Mouse (Mus musculus) limb, embryonic 14.5 days (tissue): ENCODE data around the gene Cdk15. TPM values are rescaled to one million over a fixed set of nuclear protein-coding genes. Genes with fewer than 3 reads are reported as not detected.

ENCODE experiments used
- ATAC-seq: fragments of 200-750 bp; cut with Nextera tagmentation; 2 replicates; pipeline ENCODE4 v1.8.0; 2017; ENCODE audit warnings: low read depth, moderate number of reproducible peaks, moderate TSS enrichment; ENCODE audit not compliant: low FRiP score
- DNase-seq: peaks from one replicate; pipeline ENCODE4 v3.0.0-alpha.2; 2015; ENCODE audit warnings: low spot score
- H3K27ac ChIP-seq: fragments of 300-500 bp; sonication (generic); replicated peaks from 2 replicates; pipeline ENCODE4 v1.5.1; 2014; ENCODE audit warnings: low read depth, mild to moderate bottlenecking, low read length, moderate library complexity, mixed read lengths
- H3K27me3 ChIP-seq: fragments of 300-500 bp; sonication (generic); 2 replicates; pipeline ENCODE4 v1.6.1; 2014; ENCODE audit warnings: low read length, mixed read lengths; ENCODE audit not compliant: control insufficient read depth, insufficient read depth
- H3K36me3 ChIP-seq: fragments of 300-500 bp; sonication (generic); 2 replicates; pipeline ENCODE4 v1.6.1; 2014; ENCODE audit warnings: mild to moderate bottlenecking, low read length, moderate library complexity, mixed read lengths; ENCODE audit not compliant: control insufficient read depth, insufficient read depth
- H3K4me1 ChIP-seq: fragments of 300-500 bp; sonication (generic); 2 replicates; pipeline ENCODE4 v1.6.1; 2014; ENCODE audit warnings: antibody characterized with exemption, low read length, mixed read lengths; ENCODE audit not compliant: control insufficient read depth, insufficient read depth
- H3K4me2 ChIP-seq: fragments of 300-500 bp; sonication (generic); replicated peaks from 2 replicates; pipeline ENCODE4 v1.6.1; 2014; ENCODE audit warnings: low read depth, mild to moderate bottlenecking, low read length, moderate library complexity; ENCODE audit not compliant: severe bottlenecking
- H3K4me3 ChIP-seq: fragments of 300-500 bp; sonication (generic); replicated peaks from 2 replicates; pipeline ENCODE4 v1.5.1; 2014; ENCODE audit warnings: low read length
- H3K9ac ChIP-seq: fragments of 300-500 bp; sonication (generic); 2 replicates; pipeline ENCODE4 v1.6.1; 2014; ENCODE audit warnings: mild to moderate bottlenecking, low read depth, low read length, moderate library complexity; ENCODE audit not compliant: severe bottlenecking
- H3K9me3 ChIP-seq: fragments of 300-500 bp; sonication (generic); 2 replicates; pipeline ENCODE4 v1.6.1; 2016; ENCODE audit warnings: low read length; ENCODE audit not compliant: control insufficient read depth
- POLR2A ChIP-seq: fragments of 200-500 bp; IDR thresholded peaks from 2 replicates; pipeline ENCODE4 v1.8.0; 2012; ENCODE audit warnings: inconsistent platforms, mild to moderate bottlenecking, moderate library complexity, borderline replicate concordance; ENCODE audit not compliant: insufficient read depth, insufficient read length; ENCODE audit errors: extremely low read depth
- WGBS: fragments of 180-500 bp; shearing (Covaris S2); extraction: QIAGEN DNeasy Blood & Tissue Kit; methylation state at CpG from one replicate; pipeline ENCODE4 v1.1.7; 2014; 5-methylcytosine and 5-hydroxymethylcytosine counted together
- polyA plus RNA-seq, 2 experiments: library from polyadenylated mRNA; depleted of rRNA in 1 of 2; stranded (reverse) in 1 of 2; unstranded in 1 of 2; fragments of >200 nt; fragmentation: Nextera tagmentation in 1 of 2; extraction: Ambion mirVana in 1 of 2; gene quantifications; 2 replicates each; pipeline versions ENCODE4 v1.2.1 to v1.2.3; 2012 to 2014

The Cdk15 gene
- polyA plus RNA-seq (2012; rRNA removed) = 0.29 and 0.48 TPM in 2 replicates
- 0.34 and 0.54 TPM in 2 replicates for polyA plus RNA-seq (2014; fragmentation: Nextera tagmentation; extraction: Ambion mirVana)

DNA sequence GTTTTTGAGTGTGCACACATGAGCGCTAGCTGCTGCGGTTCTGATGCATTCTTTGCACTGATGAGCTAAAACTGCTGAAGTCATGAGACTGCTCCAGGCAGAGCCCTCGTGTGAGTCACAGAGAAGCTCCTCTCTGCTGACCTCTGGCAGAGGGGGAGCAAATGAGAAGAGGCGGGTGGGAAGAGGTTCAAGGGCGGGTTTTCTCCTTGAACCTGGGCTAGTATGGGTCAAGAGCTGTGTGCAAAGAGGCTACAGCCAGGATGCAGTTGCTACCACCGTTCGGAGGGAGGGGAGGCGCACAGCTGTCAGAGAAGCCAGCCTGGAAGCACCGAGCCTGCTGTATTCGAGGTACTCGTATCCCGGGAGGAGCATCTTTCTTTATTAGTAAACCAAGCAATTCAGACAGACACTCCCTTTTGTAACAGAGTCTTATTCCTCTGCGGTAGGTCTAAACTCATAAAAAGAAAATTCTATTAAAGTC lies at the start of gene Cdk15:
Cdk15 (plus strand) TSS at position 156 of the 481 bp plus-strand sequence.
- H3K27ac ChIP-seq = no peak within 1 kb of the TSS
- H3K4me3 ChIP-seq = no peak within 1 kb of the TSS

DNA sequence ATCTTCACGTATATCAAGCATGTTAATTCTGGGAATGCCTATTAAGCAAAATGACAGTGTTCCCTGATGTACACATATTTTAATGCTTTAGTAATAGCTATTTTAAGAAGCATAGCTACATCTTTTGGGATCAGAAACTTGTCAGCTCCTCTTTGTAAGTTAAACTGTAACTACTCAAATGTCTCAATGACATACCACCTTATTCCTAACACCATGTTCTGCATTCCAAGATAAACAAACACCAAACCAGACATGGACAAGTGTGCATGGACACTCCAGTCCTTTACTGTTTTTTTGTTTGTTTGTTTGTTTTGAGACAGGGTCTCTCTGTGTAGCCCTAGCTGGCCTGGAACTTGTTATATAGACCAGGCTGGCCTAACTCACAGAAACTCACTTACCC lies 48.4 kb upstream of the Cdk15 start:
- Histone ChIP-seq H3K4me3 (no peak overlapping the region), H3K9me3 (no peaks in the 10 kb centered on the region), H3K4me2 (no peak overlapping the region), H3K36me3 (peaks cover 33% of the 10 kb centered on the region), H3K27ac (no peak overlapping the region), H3K27me3 (no peaks in the 10 kb centered on the region), H3K4me1 (no peaks in the 10 kb centered on the region), H3K9ac (no peak overlapping the region)
- no peak for ATAC-seq
- TF ChIP-seq POLR2A = no peak
- no peak for DNase-seq
- 100% methylated on average over 1 of the region's 1 CpGs for WGBS

More for the DNA sequence above, at the start of gene Cdk15:
- no peaks in the 10 kb centered on the region for H3K36me3 ChIP-seq
- ATAC-seq (peak; percentile 37; the same call in 1 of the 2 replicates), DNase-seq (no peak)
- no peak for TF ChIP-seq POLR2A
- no peaks in the 10 kb centered on the region for H3K27me3 ChIP-seq
- peak within 1 kb of the TSS; percentile 39 for H3K4me2 ChIP-seq
- H3K9ac ChIP-seq = no peak within 1 kb of the TSS
- H3K4me1 ChIP-seq = peaks cover 15% of the 10 kb centered on the region; the same call in 1 of the 2 replicates
- no peaks in the 10 kb centered on the region for H3K9me3 ChIP-seq
- 9% methylated on average over 13 of the region's 13 CpGs for WGBS

GRCm38 (mm10) chr1:59211651-59212050 lies 45.1 kb upstream of the Cdk15 start:
- no peak for TF ChIP-seq POLR2A
- Histone ChIP-seq H3K9ac (no peak overlapping the region), H3K4me1 (no peaks in the 10 kb centered on the region), H3K9me3 (no peaks in the 10 kb centered on the region), H3K4me3 (no peak overlapping the region), H3K27ac (no peak overlapping the region), H3K27me3 (no peaks in the 10 kb centered on the region), H3K4me2 (no peak overlapping the region), H3K36me3 (peaks cover 28% of the 10 kb centered on the region)
- DNase-seq (no peak), ATAC-seq (no peak)
- WGBS = 84% methylated on average over 4 of the region's 4 CpGs

DNA sequence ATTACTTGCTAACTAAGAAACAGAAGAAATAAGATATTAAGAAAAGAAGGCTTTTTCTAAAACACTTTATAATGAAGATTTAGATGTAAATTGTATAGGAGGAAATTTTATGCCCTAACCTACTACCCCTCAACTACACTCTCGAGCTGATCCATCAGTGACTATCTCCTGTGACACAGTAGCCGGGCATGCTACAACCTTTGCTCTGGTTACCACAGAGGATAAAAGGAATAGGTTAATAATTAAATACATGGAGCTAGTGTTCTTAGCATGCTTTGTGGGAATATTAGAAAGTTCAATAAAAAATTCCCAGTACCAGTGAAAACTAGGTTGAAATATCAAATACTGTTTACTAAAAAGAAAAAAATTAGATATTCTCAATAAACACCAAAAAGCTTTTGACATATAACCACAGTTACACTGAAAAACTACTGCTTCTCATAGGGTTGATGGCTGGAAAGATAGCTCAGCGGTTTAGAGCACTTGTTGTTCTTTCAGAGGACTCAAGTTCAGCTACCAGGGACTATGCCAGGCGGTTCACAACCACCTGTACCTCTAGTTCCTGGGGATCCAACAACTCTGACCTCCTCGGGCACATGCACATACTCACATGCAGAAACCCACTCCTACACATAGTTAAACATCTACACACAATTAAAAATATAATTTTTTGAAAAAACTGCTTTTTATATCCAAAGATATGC lies 44.5 kb upstream of the Cdk15 start:
- no peaks in the 10 kb centered on the region for H3K9me3 ChIP-seq
- H3K9ac ChIP-seq = no peak overlapping the region
- DNase-seq (no peak), ATAC-seq (no peak)
- H3K27ac ChIP-seq = no peak overlapping the region
- H3K4me2 ChIP-seq = no peak overlapping the region
- H3K36me3 ChIP-seq = peaks cover 27% of the 10 kb centered on the region
- no peak for TF ChIP-seq POLR2A
- no peaks in the 10 kb centered on the region for H3K27me3 ChIP-seq
- H3K4me1 ChIP-seq = no peaks in the 10 kb centered on the region
- 84% methylated on average over 5 of the region's 5 CpGs for WGBS
- no peak overlapping the region for H3K4me3 ChIP-seq

DNA sequence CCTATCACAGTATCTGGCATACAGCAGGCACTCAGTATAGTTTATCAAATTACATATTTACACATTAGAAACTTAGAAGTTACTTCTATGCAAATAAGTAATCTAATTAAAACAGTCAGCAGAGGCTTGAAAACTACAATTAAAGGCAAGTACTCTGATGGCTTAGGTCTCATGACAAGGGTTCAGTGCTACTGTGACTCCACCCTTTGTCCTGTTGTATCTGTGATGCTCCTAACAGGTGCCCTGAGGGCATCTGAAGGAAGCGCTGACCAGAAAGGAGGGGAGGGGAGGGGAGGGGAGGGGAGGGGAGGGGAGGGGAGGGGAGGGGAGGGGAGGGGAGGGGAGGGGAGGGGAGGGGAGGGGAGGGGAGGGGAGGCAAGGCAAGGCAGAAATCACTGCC lies 43.8 kb upstream of the Cdk15 start:
- ATAC-seq (no peak), DNase-seq (no peak)
- no peaks in the 10 kb centered on the region for H3K27me3 ChIP-seq
- H3K27ac ChIP-seq = no peak overlapping the region
- H3K4me1 ChIP-seq = no peaks in the 10 kb centered on the region
- no peak overlapping the region for H3K4me2 ChIP-seq
- no peak for TF ChIP-seq POLR2A
- no peak overlapping the region for H3K4me3 ChIP-seq
- H3K9ac ChIP-seq = no peak overlapping the region
- H3K36me3 ChIP-seq = peaks cover 29% of the 10 kb centered on the region
- no CpG with 5 or more reads among the region's 1 CpGs for WGBS
- no peaks in the 10 kb centered on the region for H3K9me3 ChIP-seq
